Mouse (Mus musculus) olfactory bulb, adult 2 months (tissue): Measurements from ENCODE around the gene Adamtsl2.

Experiments
- CTCF ChIP-seq: fragments of 200-500 bp; IDR thresholded peaks from 2 replicates; pipeline ENCODE4 v1.5.1; 2012; ENCODE audit warnings: low read depth, mild to moderate bottlenecking, low read length, moderate library complexity; ENCODE audit not compliant: insufficient read depth
- POLR2A ChIP-seq: fragments of 200-500 bp; IDR thresholded peaks from 2 replicates; pipeline ENCODE4 v1.6.1; 2012; ENCODE audit warnings: mild to moderate bottlenecking, low read depth, low read length, moderate library complexity; ENCODE audit not compliant: insufficient read depth

DNA sequence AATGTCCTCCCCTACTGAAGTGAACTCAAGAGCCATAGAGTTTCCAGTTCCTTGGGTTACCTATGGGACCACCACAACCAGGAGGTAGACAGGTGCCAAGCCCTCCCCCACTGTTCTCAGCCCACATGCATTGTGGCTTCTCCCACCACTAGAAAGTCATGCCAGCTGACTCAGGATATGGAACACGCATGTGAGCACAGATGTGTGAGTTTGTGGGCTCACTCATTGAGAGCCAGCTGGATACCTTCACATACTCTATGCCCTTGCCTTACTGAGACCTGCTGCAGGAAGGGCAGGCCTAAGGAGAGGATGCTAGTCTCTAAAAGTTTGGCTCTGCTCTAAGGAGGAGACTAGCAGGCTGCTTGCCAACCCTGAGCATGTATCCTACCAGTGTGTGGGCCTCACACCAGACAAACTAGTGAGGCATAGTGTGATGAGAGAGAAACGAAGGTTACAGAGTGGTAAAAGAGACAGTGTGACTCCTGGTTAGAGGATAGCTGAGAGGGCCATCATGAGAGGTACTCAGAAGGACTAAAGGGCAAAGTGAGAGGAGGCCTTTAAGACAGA, 8.8 kb upstream of the Adamtsl2 start:
- TF ChIP-seq CTCF (no peak), POLR2A (no peak)
